9 mouse cellular contexts compared by ENCODE assay signal in the genomic region with DNA sequence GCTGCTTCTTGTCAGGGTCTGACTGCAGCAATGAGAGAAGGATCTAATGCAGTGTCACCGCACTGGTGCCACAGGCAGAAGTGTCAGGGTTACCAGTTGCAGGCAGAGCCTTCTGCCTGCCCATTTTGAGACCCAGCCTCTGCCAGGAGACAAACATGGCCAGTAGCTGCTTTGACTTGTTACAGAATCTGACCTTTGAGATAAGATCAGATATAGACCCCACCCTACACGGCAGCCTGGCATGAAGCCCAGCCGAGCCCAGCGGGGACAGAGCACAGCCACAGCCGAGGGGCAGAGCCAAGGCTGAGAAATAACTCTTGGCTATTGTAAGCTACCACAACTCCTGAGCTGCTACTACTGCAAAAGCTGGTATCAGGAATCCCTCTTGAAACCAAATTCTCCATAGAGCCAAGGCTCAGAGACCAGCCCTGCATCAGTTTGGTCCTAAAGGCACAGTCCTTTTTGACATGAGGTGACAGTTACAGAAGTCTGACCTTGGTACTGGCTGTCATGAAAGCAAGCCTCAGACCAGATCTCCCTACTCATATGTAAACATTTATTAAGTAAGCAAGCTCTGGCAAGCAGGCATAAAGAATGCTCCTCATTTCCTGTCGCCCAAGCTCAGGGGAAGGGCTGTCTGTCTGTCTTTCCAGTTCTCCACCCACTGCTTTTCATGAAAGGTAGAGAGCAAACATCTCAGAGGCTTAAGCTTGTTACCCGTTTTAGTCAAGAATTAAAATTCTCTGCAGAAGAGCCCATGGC.
A peak's percentile ranks its signal among the peaks of the same experiment; 100 is the strongest.
DNase-seq lines count a peak whose midpoint lies in the region; ATAC-seq and TF ChIP-seq lines count a peak whose summit lies in the region.
"Had no signal": no experiment of that assay in that cellular context is flagged by ENCODE, and none has a peak within 500 bp of the region (broad histone marks: within the 10 kb centered on the region; RNA-seq: fewer than 3 reads in every experiment).

No protein-coding gene starts in this region.

- no peak overlapping the region for H3K4me3 ChIP-seq in kidney, embryonic 14.5 days (ENCODE audit: low read length)
- no peak overlapping the region for H3K4me3 ChIP-seq in liver, embryonic 14.5 days (ENCODE audit: insufficient read depth in 1 of 2, low read depth in 2 of 2, low read length in 2 of 2)

- no peak for TF ChIP-seq EP300 in liver, embryonic 14.5 days (IDR thresholded peaks at IDR 0.05; ENCODE audit: low read depth)

- no peaks in the 10 kb centered on the region for H3K9me3 ChIP-seq in kidney, embryonic 14.5 days (ENCODE audit: control insufficient read depth, low read length)
- H3K9me3 ChIP-seq in liver, embryonic 14.5 days (ENCODE audit: control insufficient read depth, low read length) = no peaks in the 10 kb centered on the region

- no peak for ATAC-seq in kidney, embryonic 14.5 days (ENCODE audit: low FRiP score, low TSS enrichment)
- ATAC-seq in liver, embryonic 14.5 days (ENCODE audit: insufficient read depth) = peak; percentile 37; the same call in 1 of the 2 replicates
- ATAC-seq in granulocyte monocyte progenitor cell, adult 5-6 weeks (replicated peaks; ENCODE audit: poor library complexity, severe bottlenecking) = no peak

- H3K4me1 ChIP-seq in kidney, embryonic 14.5 days (ENCODE audit: control insufficient read depth, insufficient read depth, low read length) = 0 out of 2 replicates have a peak, but pooled peaks cover 6% of the 10 kb centered on the region
- H3K4me1 ChIP-seq in liver, embryonic 14.5 days (replicated peaks; ENCODE audit: control insufficient read depth in 2 of 2, insufficient read depth in 2 of 2, low read length in 1 of 2) = peaks cover 0 to 5% of the 10 kb centered on the region in 2 experiments; a peak in 1 of 4 replicates

- no peak overlapping the region for H3K9ac ChIP-seq in kidney, embryonic 14.5 days (ENCODE audit: low read depth, low read length)
- H3K9ac ChIP-seq in liver, embryonic 14.5 days (replicated peaks) = no peak overlapping the region

- H3K4me2 ChIP-seq in kidney, embryonic 14.5 days (replicated peaks; ENCODE audit: low read depth, low read length) = no peak overlapping the region
- H3K4me2 ChIP-seq in liver, embryonic 14.5 days (ENCODE audit: low read depth) = no peak overlapping the region

- intact Hi-C loops in heart, postnatal 10 days (cut with DNase I) = loop anchor here (5.0 kb wide), 1 partner anchor 1559 kb away; no protein-coding TSS in a partner anchor

- no peak overlapping the region for H3K27ac ChIP-seq in kidney, embryonic 14.5 days (ENCODE audit: low read depth, low read length)
- H3K27ac ChIP-seq in liver, embryonic 14.5 days = no peak overlapping the region

- WGBS in kidney, embryonic 14.5 days = 60% methylated on average over 7 of the region's 7 CpGs
- 49% methylated on average over 7 of the region's 7 CpGs for WGBS in liver, embryonic 14.5 days (ENCODE audit: insufficient replicate concordance)

- no peaks in the 10 kb centered on the region for H3K36me3 ChIP-seq in kidney, embryonic 14.5 days (ENCODE audit: control insufficient read depth, insufficient read depth, low read length)
- H3K36me3 ChIP-seq in liver, embryonic 14.5 days (replicated peaks; ENCODE audit: control insufficient read depth, insufficient read depth, low read depth) = no peaks in the 10 kb centered on the region
- H3K36me3 ChIP-seq: G1E had no signal

- TF ChIP-seq CTCF in liver, embryonic 14.5 days (IDR thresholded peaks at IDR 0.05; ENCODE audit: low read depth) = no peak

- peak; percentile 28 for DNase-seq in kidney, adult 18-20 months
- peak; percentile 18 to 23 for DNase-seq in heart, postnatal 10 days
- DNase-seq in liver, embryonic 14.5 days (ENCODE audit: low read depth in 3 of 3, low spot score in 3 of 3) = no peak
- DNase-seq in urinary bladder, adult 18-20 months (ENCODE audit: low spot score in 2 of 2) = peak; percentile 69 to 73
- DNase-seq in B cell, adult 2 months = no peak
- DNase-seq: layer of hippocampus, postnatal 36 days had no signal

- no peaks in the 10 kb centered on the region for H3K27me3 ChIP-seq in kidney, embryonic 14.5 days (ENCODE audit: control insufficient read depth, insufficient read depth, low read length)
- no peaks in the 10 kb centered on the region for H3K27me3 ChIP-seq in liver, embryonic 14.5 days (ENCODE audit: control insufficient read depth, insufficient read depth, low read length)

Comparison
In these comparisons a context has a peak if more than half of its experiments do, and no peak if none do; other contexts are left out.
1. DNase-seq: peak in kidney, adult 18-20 months (single experiment), heart, postnatal 10 days (2 of 2) and urinary bladder, adult 18-20 months (2 of 2); none in liver, embryonic 14.5 days (0 of 3) and B cell, adult 2 months (0 of 2).